Mouse (Mus musculus) hindbrain, embryonic 13.5 days (tissue): ENCODE measurements at regions not wholly inside any gene's neighbourhood (a gene's known extent, or its start where the extent isn't known, plus 50 kb on each side); places are given as distances from the start of the nearest gene placed in this dataset.

Experiments used
- ATAC-seq: fragments of 200-750 bp; cut with Nextera tagmentation; 2 replicates; pipeline ENCODE4 v1.8.0; 2017; ENCODE audit warnings: moderate TSS enrichment; ENCODE audit not compliant: low FRiP score
- H3K27ac ChIP-seq: fragments of 300-500 bp; sonication (generic); 2 replicates; pipeline ENCODE4 v1.5.1; 2015; ENCODE audit warnings: inconsistent platforms, mild to moderate bottlenecking, moderate library complexity
- H3K27me3 ChIP-seq: fragments of 300-500 bp; sonication (generic); 2 replicates; pipeline ENCODE4 v1.6.1; 2015; ENCODE audit warnings: mild to moderate bottlenecking, inconsistent platforms
- H3K36me3 ChIP-seq: fragments of 300-500 bp; sonication (generic); 2 replicates; pipeline ENCODE4 v1.6.1; 2015; ENCODE audit warnings: mild to moderate bottlenecking, inconsistent platforms
- H3K4me1 ChIP-seq: fragments of 300-500 bp; sonication (generic); replicated peaks from 2 replicates; pipeline ENCODE4 v1.6.1; 2015; ENCODE audit warnings: inconsistent platforms
- H3K4me2 ChIP-seq: fragments of 300-500 bp; sonication (generic); 2 replicates; pipeline ENCODE4 v1.6.1; 2015; ENCODE audit warnings: inconsistent platforms, mild to moderate bottlenecking, moderate library complexity
- H3K4me3 ChIP-seq: fragments of 300-500 bp; sonication (generic); 2 replicates; pipeline ENCODE4 v1.5.1; 2015; ENCODE audit warnings: mild to moderate bottlenecking, inconsistent platforms
- H3K9ac ChIP-seq: fragments of 300-500 bp; sonication (generic); 2 replicates; pipeline ENCODE4 v1.6.1; 2015; ENCODE audit warnings: mild to moderate bottlenecking, inconsistent platforms
- H3K9me3 ChIP-seq: fragments of 300-500 bp; sonication (generic); 2 replicates; pipeline ENCODE4 v1.6.1; 2016; ENCODE audit warnings: inconsistent platforms
- WGBS: fragments of 180-500 bp; shearing (Covaris S2); methylation state at CpG from one replicate; pipeline ENCODE4 v1.1.7; 2015; 5-methylcytosine and 5-hydroxymethylcytosine counted together

- no peaks in the 10 kb centered on the region for H3K27me3 ChIP-seq
- WGBS = 79% methylated on average over 1 of the region's 1 CpGs
- ATAC-seq = no peak
- no peak overlapping the region for H3K4me2 ChIP-seq
- H3K9me3 ChIP-seq = no peaks in the 10 kb centered on the region
- H3K36me3 ChIP-seq = no peaks in the 10 kb centered on the region
- no peak overlapping the region for H3K4me3 ChIP-seq
- no peaks in the 10 kb centered on the region for H3K4me1 ChIP-seq
- H3K9ac ChIP-seq = no peak overlapping the region
- no peak overlapping the region for H3K27ac ChIP-seq
Observed at GRCm38 (mm10) chr9:26383996-26384395, 349.5 kb upstream of the B3gat1 start.

GRCm38 (mm10) chr9:26398635-26399034, 334.9 kb upstream of the B3gat1 start:
- no peaks in the 10 kb centered on the region for H3K4me1 ChIP-seq
- H3K9me3 ChIP-seq = no peaks in the 10 kb centered on the region
- H3K4me2 ChIP-seq = no peak overlapping the region
- no peak for ATAC-seq
- no peak overlapping the region for H3K27ac ChIP-seq
- H3K36me3 ChIP-seq = no peaks in the 10 kb centered on the region
- no peak overlapping the region for H3K9ac ChIP-seq
- no peak overlapping the region for H3K4me3 ChIP-seq
- H3K27me3 ChIP-seq = no peaks in the 10 kb centered on the region
- 83% methylated on average over 3 of the region's 3 CpGs for WGBS

- no peak overlapping the region for H3K4me3 ChIP-seq
- peak; percentile 78; the same call in 1 of the 2 replicates for ATAC-seq
- 33% methylated on average over 11 of the region's 11 CpGs for WGBS
- H3K27ac ChIP-seq = peak overlapping the region; percentile 60
- no peak overlapping the region for H3K9ac ChIP-seq
- H3K4me2 ChIP-seq = no peak overlapping the region
- H3K9me3 ChIP-seq = no peaks in the 10 kb centered on the region
- no peaks in the 10 kb centered on the region; the same call in 1 of the 2 replicates for H3K4me1 ChIP-seq
- no peaks in the 10 kb centered on the region for H3K27me3 ChIP-seq
- no peaks in the 10 kb centered on the region for H3K36me3 ChIP-seq
Observed at GRCm38 (mm10) chr9:26422897-26423823, 310.4 kb upstream of the B3gat1 start.

GRCm38 (mm10) chr9:26435507-26435906, 298.0 kb upstream of the B3gat1 start:
- H3K4me2 ChIP-seq = no peak overlapping the region
- no peaks in the 10 kb centered on the region for H3K4me1 ChIP-seq
- 55% methylated on average over 2 of the region's 2 CpGs for WGBS
- H3K36me3 ChIP-seq = no peaks in the 10 kb centered on the region
- ATAC-seq = 0 out of 2 replicates have a peak, but pooled peaks have one; percentile 65
- no peaks in the 10 kb centered on the region for H3K9me3 ChIP-seq
- no peaks in the 10 kb centered on the region for H3K27me3 ChIP-seq
- H3K9ac ChIP-seq = no peak overlapping the region
- no peak overlapping the region for H3K4me3 ChIP-seq
- no peak overlapping the region for H3K27ac ChIP-seq

- H3K9ac ChIP-seq = no peak overlapping the region
- no peak overlapping the region for H3K4me3 ChIP-seq
- no peak for ATAC-seq
- 57% methylated on average over 2 of the region's 2 CpGs for WGBS
- H3K27me3 ChIP-seq = no peaks in the 10 kb centered on the region
- H3K4me1 ChIP-seq = no peaks in the 10 kb centered on the region
- H3K4me2 ChIP-seq = no peak overlapping the region
- no peaks in the 10 kb centered on the region for H3K9me3 ChIP-seq
- no peaks in the 10 kb centered on the region for H3K36me3 ChIP-seq
- no peak overlapping the region for H3K27ac ChIP-seq
Observed at GRCm38 (mm10) chr9:26437244-26437643, 296.3 kb upstream of the B3gat1 start.

GRCm38 (mm10) chr9:26453924-26454323, 279.6 kb upstream of the B3gat1 start:
- no peaks in the 10 kb centered on the region for H3K9me3 ChIP-seq
- peak; percentile 46 for ATAC-seq
- H3K27me3 ChIP-seq = no peaks in the 10 kb centered on the region
- peaks cover 10% of the 10 kb centered on the region for H3K4me1 ChIP-seq
- H3K27ac ChIP-seq = 0 out of 2 replicates have a peak overlapping the region, but pooled peaks have one; percentile 1
- 53% methylated on average over 7 of the region's 7 CpGs for WGBS
- no peak overlapping the region for H3K4me2 ChIP-seq
- no peak overlapping the region for H3K4me3 ChIP-seq
- no peaks in the 10 kb centered on the region for H3K36me3 ChIP-seq
- no peak overlapping the region for H3K9ac ChIP-seq

GRCm38 (mm10) chr9:26461081-26461480, 272.4 kb upstream of the B3gat1 start:
- Histone ChIP-seq H3K4me3 (no peak overlapping the region), H3K9ac (no peak overlapping the region), H3K27me3 (no peaks in the 10 kb centered on the region), H3K9me3 (no peaks in the 10 kb centered on the region), H3K4me2 (no peak overlapping the region), H3K4me1 (no peaks in the 10 kb centered on the region), H3K36me3 (no peaks in the 10 kb centered on the region), H3K27ac (no peak overlapping the region)
- ATAC-seq = no peak
- WGBS = 10% methylated on average over 2 of the region's 2 CpGs

- ATAC-seq = no peak
- Histone ChIP-seq H3K4me1 (no peaks in the 10 kb centered on the region), H3K9me3 (no peaks in the 10 kb centered on the region), H3K9ac (no peak overlapping the region), H3K4me2 (no peak overlapping the region), H3K36me3 (no peaks in the 10 kb centered on the region), H3K27me3 (no peaks in the 10 kb centered on the region), H3K4me3 (no peak overlapping the region), H3K27ac (no peak overlapping the region)
- WGBS = 32% methylated on average over 7 of the region's 7 CpGs
Observed at GRCm38 (mm10) chr9:26470694-26471392, 262.7 kb upstream of the B3gat1 start.

GRCm38 (mm10) chr9:26476341-26476740, 257.2 kb upstream of the B3gat1 start:
- no peak overlapping the region for H3K9ac ChIP-seq
- H3K4me2 ChIP-seq = no peak overlapping the region
- WGBS = 93% methylated on average over 3 of the region's 3 CpGs
- H3K27ac ChIP-seq = no peak overlapping the region
- no peaks in the 10 kb centered on the region for H3K9me3 ChIP-seq
- H3K4me1 ChIP-seq = no peaks in the 10 kb centered on the region
- ATAC-seq = no peak
- no peaks in the 10 kb centered on the region for H3K36me3 ChIP-seq
- no peak overlapping the region for H3K4me3 ChIP-seq
- no peaks in the 10 kb centered on the region for H3K27me3 ChIP-seq

- H3K4me1 ChIP-seq = no peaks in the 10 kb centered on the region
- no peaks in the 10 kb centered on the region for H3K27me3 ChIP-seq
- no peak overlapping the region for H3K4me2 ChIP-seq
- no peak for ATAC-seq
- H3K4me3 ChIP-seq = no peak overlapping the region
- H3K9ac ChIP-seq = no peak overlapping the region
- H3K9me3 ChIP-seq = no peaks in the 10 kb centered on the region
- H3K36me3 ChIP-seq = no peaks in the 10 kb centered on the region
- H3K27ac ChIP-seq = no peak overlapping the region
- WGBS = 92% methylated on average over 8 of the region's 8 CpGs
Observed at GRCm38 (mm10) chr9:26480881-26481280, 252.6 kb upstream of the B3gat1 start.

GRCm38 (mm10) chr9:26481890-26482289, 251.6 kb upstream of the B3gat1 start:
- Histone ChIP-seq H3K9ac (no peak overlapping the region), H3K9me3 (no peaks in the 10 kb centered on the region), H3K4me2 (no peak overlapping the region), H3K4me3 (no peak overlapping the region), H3K27ac (no peak overlapping the region), H3K27me3 (no peaks in the 10 kb centered on the region), H3K36me3 (no peaks in the 10 kb centered on the region), H3K4me1 (no peaks in the 10 kb centered on the region)
- no peak for ATAC-seq

GRCm38 (mm10) chr9:26493740-26494139, 239.8 kb upstream of the B3gat1 start:
- H3K36me3 ChIP-seq = no peaks in the 10 kb centered on the region
- no peak overlapping the region for H3K4me3 ChIP-seq
- no peak overlapping the region for H3K27ac ChIP-seq
- ATAC-seq = no peak
- H3K27me3 ChIP-seq = no peaks in the 10 kb centered on the region
- no peak overlapping the region for H3K9ac ChIP-seq
- H3K9me3 ChIP-seq = no peaks in the 10 kb centered on the region
- no peaks in the 10 kb centered on the region for H3K4me1 ChIP-seq
- 92% methylated on average over 2 of the region's 2 CpGs for WGBS
- no peak overlapping the region for H3K4me2 ChIP-seq
